In the genomic region with DNA sequence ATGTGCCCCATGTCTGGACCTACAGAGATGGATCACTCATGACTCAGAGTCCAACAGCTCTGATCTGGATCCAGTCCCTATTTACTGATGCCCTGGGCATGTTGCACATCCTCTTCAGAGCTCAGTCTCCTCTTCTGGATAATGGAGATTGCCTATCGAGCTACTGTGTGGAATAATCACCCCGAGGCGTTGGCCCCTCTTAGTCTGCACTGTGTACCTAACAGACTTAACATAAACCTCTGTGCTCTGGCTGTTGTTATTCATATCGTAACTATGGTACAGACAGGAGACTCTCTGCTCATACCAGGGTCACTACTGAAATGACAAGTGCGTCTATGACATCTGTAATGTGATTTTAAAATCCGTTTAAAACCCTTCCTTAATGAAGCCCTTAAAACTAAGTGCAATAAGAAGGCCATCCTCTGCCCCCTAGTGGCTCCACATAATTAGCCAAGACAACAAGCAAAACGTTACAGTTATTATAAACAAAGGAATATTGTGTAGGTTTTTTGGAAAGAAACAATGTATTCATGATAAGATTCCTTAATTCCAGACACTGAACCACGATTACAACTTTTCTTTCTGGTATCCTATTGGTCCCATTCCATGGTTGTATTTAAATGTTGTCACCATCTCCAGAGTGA, we compare ENCODE assay signal across 8 mouse cellular contexts. TPM values are rescaled to one million over a fixed set of nuclear protein-coding genes. Genes with fewer than 3 reads are reported as not detected.
DNase-seq lines count a peak whose midpoint lies in the region; ATAC-seq lines count a peak whose summit lies in the region.

No protein-coding gene starts in this region.

- no peak overlapping the region for H3K4me2 ChIP-seq in liver, embryonic 12.5 days
- no peak overlapping the region for H3K4me2 ChIP-seq in neural tube, embryonic 14.5 days (ENCODE audit: low read depth, low read length)

- no peaks in the 10 kb centered on the region for H3K9me3 ChIP-seq in liver, embryonic 12.5 days (replicated peaks)
- no peaks in the 10 kb centered on the region for H3K9me3 ChIP-seq in neural tube, embryonic 14.5 days (ENCODE audit: control insufficient read depth, low read length)

- no peak overlapping the region for H3K4me3 ChIP-seq in liver, embryonic 12.5 days
- H3K4me3 ChIP-seq in neural tube, embryonic 14.5 days (ENCODE audit: low read depth, low read length): no peak overlapping the region

- H3K36me3 ChIP-seq in liver, embryonic 12.5 days: no peaks in the 10 kb centered on the region
- no peaks in the 10 kb centered on the region for H3K36me3 ChIP-seq in neural tube, embryonic 14.5 days (ENCODE audit: control insufficient read depth, insufficient read depth, low read length)

- intact Hi-C loops in left cerebral cortex, postnatal 14 days (cut with DNase I): loop anchor here (2.0 to 5.0 kb wide), 2 partner anchors 84 to 198 kb away; partner anchors contain the start of genes Pygl and Trim9

- 36% methylated on average over 8 of the region's 8 CpGs for WGBS in liver, embryonic 12.5 days (ENCODE audit: insufficient replicate concordance)
- WGBS in neural tube, embryonic 14.5 days: 22% methylated on average over 8 of the region's 8 CpGs

- no peak overlapping the region for H3K9ac ChIP-seq in liver, embryonic 12.5 days
- no peak overlapping the region for H3K9ac ChIP-seq in neural tube, embryonic 14.5 days (replicated peaks; ENCODE audit: low read depth, low read length)

- DNase-seq in liver (peak; percentile 57), NIH3T3 (ENCODE audit: low read depth) (peak; percentile 76)
- peak; percentile 71 for DNase-seq in cerebellum, adult 9-10 months
- DNase-seq in frontal cortex, postnatal 36 days (ENCODE audit: low spot score in 2 of 2): peak; percentile 31 to 69
- peak; percentile 71 to 76 for DNase-seq in left cerebral cortex, postnatal 14 days (ENCODE audit: low spot score in 2 of 2)
- no peak for DNase-seq in urinary bladder, postnatal 10 days (ENCODE audit: low spot score)

- H3K27ac ChIP-seq in liver, embryonic 12.5 days: no peak overlapping the region
- H3K27ac ChIP-seq in neural tube, embryonic 14.5 days (ENCODE audit: low read depth, low read length): no peak overlapping the region

- 0 out of 2 replicates have a peak, but pooled peaks cover 5% of the 10 kb centered on the region for H3K27me3 ChIP-seq in liver, embryonic 12.5 days (replicated peaks)
- no peaks in the 10 kb centered on the region for H3K27me3 ChIP-seq in neural tube, embryonic 14.5 days (ENCODE audit: control insufficient read depth, insufficient read depth, low read length)

- peaks cover 10% of the 10 kb centered on the region; the same call in 1 of the 2 replicates for H3K4me1 ChIP-seq in liver, embryonic 12.5 days
- no peaks in the 10 kb centered on the region for H3K4me1 ChIP-seq in neural tube, embryonic 14.5 days (ENCODE audit: control insufficient read depth, insufficient read depth, low read length)

- no peak for ATAC-seq in liver, embryonic 12.5 days
- peak; percentile 59 for ATAC-seq in neural tube, embryonic 14.5 days (ENCODE audit: low read depth)

RNA-seq across cellular contexts. Expression of gene Tmx1, which starts 22.5 kb away (rescaled TPM):
- 134 and 139 TPM in 2 replicates for polyA plus RNA-seq in liver, embryonic 12.5 days (2016; fragmentation: Nextera tagmentation; extraction: Ambion mirVana)
- total RNA-seq in left cerebral cortex, postnatal 14 days (2021): 10 to 100 TPM; 32.9 to 35.9 TPM
- polyA plus RNA-seq in neural tube, embryonic 14.5 days (2014; fragmentation: Nextera tagmentation; extraction: Ambion mirVana): 94.7 and 131 TPM in 2 replicates
